Mouse (Mus musculus): ENCODE measurements around the gene Icam1. TPM values are rescaled to one million over a fixed set of nuclear protein-coding genes. Genes with fewer than 3 reads are reported as not detected.
A peak's percentile ranks its signal among the peaks of the same experiment; 100 is the strongest.
"Not testable (repeated sequence)": the region's sequence is repeated elsewhere in the genome, so short reads cannot be mapped to it uniquely, and the experiment has no call there.

The Icam1 gene
- polyA plus RNA-seq, 1 experiment from 2014 or later, result 4.2 TPM

GRCm38 (mm10) chr9:21036666-21037065 lies 20.9 kb downstream of the Icam1 start:
- Histone ChIP-seq H3K36me3 (no peaks in the 10 kb centered on the region), H3K4me3 (replicated peaks) (peak overlapping the region; percentile 51), H3K9me3 (replicated peaks) (no peaks in the 10 kb centered on the region), H3K4me1 (peaks cover 60% of the 10 kb centered on the region), H3K4me2 (peak overlapping the region; percentile 85), H3K9ac (replicated peaks) (peak overlapping the region; percentile 72; the same call in 1 of the 2 replicates), H3K27me3 (replicated peaks) (peaks cover 85% of the 10 kb centered on the region), H3K27ac (replicated peaks) (no peak overlapping the region)
- no peak for ATAC-seq (ENCODE audit: low FRiP score)
- WGBS, result 3% methylated on average over 22 of the region's 22 CpGs

GRCm38 (mm10) chr9:21037481-21037891 lies 21.7 kb downstream of the Icam1 start:
- WGBS, result under 1% methylated on average over 31 of the region's 31 CpGs

GRCm38 (mm10) chr9:21039779-21040178 lies 24.0 kb downstream of the Icam1 start:
- no peak overlapping the region for H3K27ac ChIP-seq (replicated peaks)
- no peak overlapping the region for H3K9ac ChIP-seq (replicated peaks)
- peaks cover 34% of the 10 kb centered on the region for H3K4me1 ChIP-seq
- H3K9me3 ChIP-seq (replicated peaks), result no peaks in the 10 kb centered on the region
- H3K27me3 ChIP-seq (replicated peaks), result peaks cover 59% of the 10 kb centered on the region
- 72% methylated on average over 3 of the region's 3 CpGs for WGBS
- no peak overlapping the region for H3K4me3 ChIP-seq (replicated peaks)
- H3K36me3 ChIP-seq, result no peaks in the 10 kb centered on the region
- ATAC-seq (ENCODE audit: low FRiP score), result no peak
- H3K4me2 ChIP-seq, result no peak overlapping the region

More at GRCm38 (mm10) chr9:21037481-21037891, 21.7 kb downstream of the Icam1 start:
- H3K27me3 ChIP-seq (replicated peaks), result peaks cover 80% of the 10 kb centered on the region
- peak; percentile 70 for ATAC-seq (ENCODE audit: low FRiP score)
- peaks cover 52% of the 10 kb centered on the region for H3K4me1 ChIP-seq
- no peaks in the 10 kb centered on the region for H3K36me3 ChIP-seq
- H3K4me2 ChIP-seq, result peak overlapping the region; percentile 85
- H3K9ac ChIP-seq (replicated peaks), result peak overlapping the region; percentile 72
- no peaks in the 10 kb centered on the region for H3K9me3 ChIP-seq (replicated peaks)
- H3K27ac ChIP-seq (replicated peaks), result no peak overlapping the region
- peak overlapping the region; percentile 51 for H3K4me3 ChIP-seq (replicated peaks)

- Histone ChIP-seq H3K27ac (replicated peaks) (no peak overlapping the region), H3K9me3 (replicated peaks) (no peaks in the 10 kb centered on the region), H3K4me3 (replicated peaks) (no peak overlapping the region), H3K27me3 (replicated peaks) (peaks cover 44% of the 10 kb centered on the region), H3K9ac (replicated peaks) (no peak overlapping the region), H3K36me3 (no peaks in the 10 kb centered on the region), H3K4me2 (no peak overlapping the region), H3K4me1 (peaks cover 19% of the 10 kb centered on the region)
- 54% methylated on average over 4 of the region's 4 CpGs for WGBS
- no peak for ATAC-seq (ENCODE audit: low FRiP score)
Observed at GRCm38 (mm10) chr9:21041308-21041707, 25.5 kb downstream of the Icam1 start.

- Histone ChIP-seq H3K27ac (replicated peaks) (no peak overlapping the region), H3K9ac (replicated peaks) (no peak overlapping the region), H3K4me3 (replicated peaks) (no peak overlapping the region), H3K4me2 (no peak overlapping the region), H3K9me3 (replicated peaks) (no peaks in the 10 kb centered on the region), H3K36me3 (no peaks in the 10 kb centered on the region), H3K4me1 (no peaks in the 10 kb centered on the region), H3K27me3 (replicated peaks) (peaks cover 22% of the 10 kb centered on the region)
- 87% methylated on average over 4 of the region's 4 CpGs for WGBS
- ATAC-seq (ENCODE audit: low FRiP score), result no peak
Observed at GRCm38 (mm10) chr9:21043563-21043962, 27.8 kb downstream of the Icam1 start.

- not testable (repeated sequence) for H3K4me1 ChIP-seq; H3K9me3 ChIP-seq (replicated peaks); H3K27me3 ChIP-seq (replicated peaks); H3K27ac ChIP-seq (replicated peaks); H3K4me3 ChIP-seq (replicated peaks); H3K9ac ChIP-seq (replicated peaks); H3K4me2 ChIP-seq; ATAC-seq (ENCODE audit: low FRiP score); H3K36me3 ChIP-seq
- 59% methylated on average over 1 of the region's 1 CpGs for WGBS
Observed at GRCm38 (mm10) chr9:21044785-21045184, 29.0 kb downstream of the Icam1 start.

GRCm38 (mm10) chr9:21045235-21045634 lies 29.4 kb downstream of the Icam1 start:
- H3K4me2 ChIP-seq, result no peak overlapping the region
- H3K9ac ChIP-seq (replicated peaks), result no peak overlapping the region
- no peak overlapping the region for H3K27ac ChIP-seq (replicated peaks)
- 83% methylated on average over 3 of the region's 3 CpGs for WGBS
- no peaks in the 10 kb centered on the region for H3K4me1 ChIP-seq
- no peak for ATAC-seq (ENCODE audit: low FRiP score)
- H3K9me3 ChIP-seq (replicated peaks), result no peaks in the 10 kb centered on the region
- H3K27me3 ChIP-seq (replicated peaks), result peaks cover 5% of the 10 kb centered on the region
- H3K4me3 ChIP-seq (replicated peaks), result no peak overlapping the region
- no peaks in the 10 kb centered on the region for H3K36me3 ChIP-seq

GRCm38 (mm10) chr9:21051578-21051977 lies 35.8 kb downstream of the Icam1 start:
- no peak overlapping the region for H3K4me3 ChIP-seq (replicated peaks)
- H3K4me2 ChIP-seq, result no peak overlapping the region
- no peaks in the 10 kb centered on the region for H3K36me3 ChIP-seq
- no peak overlapping the region for H3K27ac ChIP-seq (replicated peaks)
- WGBS, result 67% methylated on average over 10 of the region's 10 CpGs
- H3K27me3 ChIP-seq (replicated peaks), result peaks cover 4% of the 10 kb centered on the region; the same call in 1 of the 2 replicates
- H3K4me1 ChIP-seq, result no peaks in the 10 kb centered on the region
- no peak overlapping the region for H3K9ac ChIP-seq (replicated peaks)
- H3K9me3 ChIP-seq (replicated peaks), result no peaks in the 10 kb centered on the region
- ATAC-seq (ENCODE audit: low FRiP score), result no peak

- H3K4me3 ChIP-seq (replicated peaks), result no peak overlapping the region
- peaks cover 39% of the 10 kb centered on the region for H3K36me3 ChIP-seq
- H3K4me2 ChIP-seq, result no peak overlapping the region
- H3K9ac ChIP-seq (replicated peaks), result no peak overlapping the region
- no peaks in the 10 kb centered on the region for H3K27me3 ChIP-seq (replicated peaks)
- no peaks in the 10 kb centered on the region for H3K9me3 ChIP-seq (replicated peaks)
- H3K27ac ChIP-seq (replicated peaks), result no peak overlapping the region
- ATAC-seq (ENCODE audit: low FRiP score), result no peak
- no peaks in the 10 kb centered on the region for H3K4me1 ChIP-seq
- 98% methylated on average over 2 of the region's 2 CpGs for WGBS
Observed at GRCm38 (mm10) chr9:21062928-21063327, 47.1 kb downstream of the Icam1 start.

GRCm38 (mm10) chr9:21067006-21067684 lies 51.4 kb downstream of the Icam1 start, which contains the start of gene Zglp1:
Gene Zglp1, minus strand, starts transcription at chr9:21067093.
- Histone ChIP-seq H3K4me2 (no peak within 1 kb of the TSS), H3K9ac (replicated peaks) (no peak within 1 kb of the TSS), H3K27ac (replicated peaks) (no peak within 1 kb of the TSS), H3K27me3 (replicated peaks) (no peaks in the 10 kb centered on the region), H3K4me1 (peaks cover 7% of the 10 kb centered on the region), H3K36me3 (peaks cover 48% of the 10 kb centered on the region), H3K9me3 (replicated peaks) (no peaks in the 10 kb centered on the region), H3K4me3 (replicated peaks) (no peak within 1 kb of the TSS)
- 89% methylated on average over 26 of the region's 27 CpGs for WGBS
- no peak for ATAC-seq (ENCODE audit: low FRiP score)

GRCm38 (mm10) chr9:21072641-21073040 lies 56.9 kb downstream of the Icam1 start:
- H3K9ac ChIP-seq (replicated peaks), result peak overlapping the region; percentile 88
- H3K9me3 ChIP-seq (replicated peaks), result no peaks in the 10 kb centered on the region
- peaks cover 24% of the 10 kb centered on the region for H3K4me1 ChIP-seq
- H3K27ac ChIP-seq (replicated peaks), result peak overlapping the region; percentile 75; the same call in 1 of the 2 replicates
- no peaks in the 10 kb centered on the region for H3K27me3 ChIP-seq (replicated peaks)
- 15% methylated on average over 4 of the region's 4 CpGs for WGBS
- H3K4me3 ChIP-seq (replicated peaks), result peak overlapping the region; percentile 84
- H3K36me3 ChIP-seq, result peaks cover 38% of the 10 kb centered on the region
- peak; percentile 3; the same call in 1 of the 2 replicates for ATAC-seq (ENCODE audit: low FRiP score)
- peak overlapping the region; percentile 93 for H3K4me2 ChIP-seq

- peak; percentile 95 for ATAC-seq (ENCODE audit: low FRiP score)
- H3K36me3 ChIP-seq, result peaks cover 42% of the 10 kb centered on the region
- peak within 1 kb of the TSS; percentile 88 for H3K9ac ChIP-seq (replicated peaks)
- H3K27ac ChIP-seq (replicated peaks), result peak within 1 kb of the TSS; percentile 75
- H3K9me3 ChIP-seq (replicated peaks), result no peaks in the 10 kb centered on the region
- H3K4me1 ChIP-seq, result peaks cover 24% of the 10 kb centered on the region
- H3K4me3 ChIP-seq (replicated peaks), result peak within 1 kb of the TSS; percentile 84
- peak within 1 kb of the TSS; percentile 93 for H3K4me2 ChIP-seq
- 3% methylated on average over 58 of the region's 58 CpGs for WGBS
- H3K27me3 ChIP-seq (replicated peaks), result no peaks in the 10 kb centered on the region
Observed at GRCm38 (mm10) chr9:21073044-21073840, 57.5 kb downstream of the Icam1 start, which contains the start of the genes Gm49373 and Fdx1l. Gene Gm49373, minus strand, starts transcription at chr9:21073096. Gene Fdx1l, minus strand, starts transcription at chr9:21073614.
